Mouse (Mus musculus): ENCODE data around the gene Gm49361.

- TF ChIP-seq POLR2A (IDR thresholded peaks at IDR 0.05; ENCODE audit: borderline replicate concordance, low read depth, low read length) (no peak), CTCF (IDR thresholded peaks at IDR 0.05; ENCODE audit: low read depth, low read length) (no peak)
Observed at GRCm38 (mm10) chr14:57737089-57737488, 8.8 kb downstream of the Gm49361 start.

Measured in bone marrow macrophage, adult 2 months (primary cell).